Mouse (Mus musculus) heart, adult 2 months (tissue): ENCODE data around the gene Aktip.

ENCODE experiments used
- CTCF ChIP-seq: fragments of 200-600 bp; IDR thresholded peaks from 2 replicates; pipeline ENCODE4 v1.8.1; 2022; ENCODE audit warnings: antibody characterized with exemption, mild to moderate bottlenecking, moderate library complexity
- POLR2A ChIP-seq: fragments of 200-500 bp; IDR thresholded peaks from 2 replicates; pipeline ENCODE4 v1.6.1; 2011; ENCODE audit warnings: mild to moderate bottlenecking, low read depth, low read length, control low read depth; ENCODE audit not compliant: insufficient read depth

GRCm38 (mm10) chr8:91177708-91178107 lies 22.1 kb downstream of the Aktip start:
- TF ChIP-seq POLR2A: no peak
- TF ChIP-seq CTCF: no peak
